ENCODE assay signal across 10 mouse cellular contexts in the genomic region with DNA sequence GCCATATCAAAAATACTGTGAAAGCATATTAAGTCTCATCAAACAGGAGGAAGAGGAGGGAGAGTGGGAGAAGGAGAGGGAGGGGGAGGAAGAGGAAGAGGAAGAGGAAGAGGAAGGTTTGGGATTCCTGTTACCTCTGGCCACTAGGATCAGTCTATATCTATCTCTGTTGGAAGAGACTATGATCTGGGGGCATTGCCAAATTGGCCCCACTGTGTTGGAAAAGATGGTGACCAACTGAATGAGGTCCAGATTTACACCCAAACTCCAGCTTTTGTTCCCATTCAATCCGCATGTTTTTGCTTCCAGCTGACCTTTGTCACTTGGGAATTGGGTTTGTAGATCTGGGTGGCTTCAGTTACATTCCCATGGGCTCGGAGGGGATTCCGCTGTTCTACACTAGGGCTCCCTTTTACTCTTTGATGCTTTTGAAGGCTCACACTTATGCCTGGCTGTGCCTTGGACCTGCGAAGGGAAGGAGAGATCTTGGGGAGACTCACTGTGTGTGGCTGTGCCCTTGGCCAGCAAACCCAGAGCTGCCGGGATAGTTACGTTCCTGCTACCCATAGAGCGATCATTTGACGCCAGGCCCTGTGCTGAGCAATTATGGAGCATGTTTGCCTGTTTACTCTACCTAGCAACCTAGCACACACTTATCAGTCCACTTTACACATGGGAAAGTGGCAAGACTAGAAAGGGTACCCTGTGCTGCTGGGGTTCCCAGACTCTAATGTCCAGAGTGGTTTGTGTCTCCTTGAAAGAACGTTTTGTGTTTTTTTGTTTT.
"Had no signal": no experiment of that assay in that cellular context is flagged by ENCODE, and none has a peak within 500 bp of the region (broad histone marks: within the 10 kb centered on the region; RNA-seq: fewer than 3 reads in every experiment).

No protein-coding gene starts in this region.

- H3K9me3 ChIP-seq: kidney, embryonic 15.5 days; limb, embryonic 13.5 days; midbrain, embryonic 13.5 days; neural tube, embryonic 15.5 days had no signal

- H3K36me3 ChIP-seq: kidney, embryonic 15.5 days; limb, embryonic 13.5 days; midbrain, embryonic 13.5 days; neural tube, embryonic 15.5 days had no signal

- H3K4me3 ChIP-seq: kidney, embryonic 15.5 days; limb, embryonic 13.5 days; midbrain, embryonic 13.5 days; myocyte; neural tube, embryonic 15.5 days had no signal

- H3K27ac ChIP-seq: kidney, embryonic 15.5 days; limb, embryonic 13.5 days; liver, embryonic 14.5 days; midbrain, embryonic 13.5 days; neural tube, embryonic 15.5 days had no signal

- DNase-seq: kidney, postnatal 14 days; right cerebral cortex, adult 18-20 months; right cerebral cortex, postnatal 25 days; thymus, postnatal 36 days had no signal

- H3K27me3 ChIP-seq: kidney, embryonic 15.5 days; limb, embryonic 13.5 days; midbrain, embryonic 13.5 days; neural tube, embryonic 15.5 days had no signal
